Mouse (Mus musculus): Measurements from ENCODE around the gene Vipr1.

The Vipr1 gene

GRCm38 (mm10) chr9:121633306-121633705 is 9.2 kb upstream of the Vipr1 start:
- no peak for DNase-seq (ENCODE audit: low spot score)

GRCm38 (mm10) chr9:121635835-121636576 is 6.5 kb upstream of the Vipr1 start:
- no peak for DNase-seq (ENCODE audit: low spot score)

GRCm38 (mm10) chr9:121639790-121640189 is 2.7 kb upstream of the Vipr1 start:
- DNase-seq (ENCODE audit: low spot score): no peak

GRCm38 (mm10) chr9:121641235-121641915 is 1.1 kb upstream of the Vipr1 start:
- DNase-seq (ENCODE audit: low spot score): no peak

GRCm38 (mm10) chr9:121642001-121642400 is 515 bp upstream of the Vipr1 start, which contains the start of gene Lyzl4:
Lyzl4 (minus strand) TSS chr9:121642096.
- peak; percentile 62 for DNase-seq (ENCODE audit: low spot score)

GRCm38 (mm10) chr9:121644855-121645254 is 2.3 kb downstream of the Vipr1 start:
- DNase-seq (ENCODE audit: low spot score): no peak

GRCm38 (mm10) chr9:121647026-121647425 is 4.5 kb downstream of the Vipr1 start:
- no peak for DNase-seq (ENCODE audit: low spot score)

- no peak for DNase-seq (ENCODE audit: low spot score)
Observed at GRCm38 (mm10) chr9:121653668-121654067, 11.2 kb downstream of the Vipr1 start.

GRCm38 (mm10) chr9:121656322-121656721 is 13.8 kb downstream of the Vipr1 start:
- DNase-seq (ENCODE audit: low spot score): no peak

- DNase-seq (ENCODE audit: low spot score): no peak
Observed at GRCm38 (mm10) chr9:121657143-121657542, 14.6 kb downstream of the Vipr1 start.

- no peak for DNase-seq (ENCODE audit: low spot score)
Observed at GRCm38 (mm10) chr9:121658248-121658647, 15.7 kb downstream of the Vipr1 start.

GRCm38 (mm10) chr9:121659791-121660190 is 17.3 kb downstream of the Vipr1 start:
- DNase-seq (ENCODE audit: low spot score): no peak

- no peak for DNase-seq (ENCODE audit: low spot score)
Observed at GRCm38 (mm10) chr9:121663467-121663866, 21.0 kb downstream of the Vipr1 start.

- DNase-seq (ENCODE audit: low spot score): no peak
Observed at GRCm38 (mm10) chr9:121664104-121664503, 21.6 kb downstream of the Vipr1 start.

- no peak for DNase-seq (ENCODE audit: low spot score)
Observed at GRCm38 (mm10) chr9:121666957-121667630, 24.6 kb downstream of the Vipr1 start.

GRCm38 (mm10) chr9:121667822-121668221 is 25.3 kb downstream of the Vipr1 start:
- no peak for DNase-seq (ENCODE audit: low spot score)

- peak; percentile 44 for DNase-seq (ENCODE audit: low spot score)
Observed at GRCm38 (mm10) chr9:121669348-121669791, 26.9 kb downstream of the Vipr1 start.

- DNase-seq (ENCODE audit: low spot score): peak; percentile 21
Observed at GRCm38 (mm10) chr9:121671300-121671699, 28.8 kb downstream of the Vipr1 start.

GRCm38 (mm10) chr9:121672311-121672710 is 29.8 kb downstream of the Vipr1 start:
- DNase-seq (ENCODE audit: low spot score): peak; percentile 8

GRCm38 (mm10) chr9:121673716-121674115 is 31.2 kb downstream of the Vipr1 start:
- DNase-seq (ENCODE audit: low spot score): no peak

- DNase-seq (ENCODE audit: low spot score): no peak
Observed at GRCm38 (mm10) chr9:121675011-121675410, 32.5 kb downstream of the Vipr1 start.

GRCm38 (mm10) chr9:121675556-121675955 is 33.0 kb downstream of the Vipr1 start:
- DNase-seq (ENCODE audit: low spot score): no peak

- no peak for DNase-seq (ENCODE audit: low spot score)
Observed at GRCm38 (mm10) chr9:121677069-121677468, 34.6 kb downstream of the Vipr1 start.

All from ovary, adult 18-20 months (tissue).